Mouse (Mus musculus) E14TG2a.4 (cell line): Measurements from ENCODE around the gene Fbxl7.

Experiments
- H3K27me3 ChIP-seq: 2 replicates; pipeline ENCODE4 v1.6.1; 2014; ENCODE audit warnings: low read length, control low read depth; ENCODE audit not compliant: insufficient read depth
- H3K36me3 ChIP-seq: 2 replicates; pipeline ENCODE4 v1.6.1; 2014; ENCODE audit warnings: low read length, control low read depth; ENCODE audit not compliant: insufficient read depth
- H3K4me1 ChIP-seq: replicated peaks from 2 replicates; pipeline ENCODE4 v1.6.1; 2014; ENCODE audit warnings: low read depth, low read length, control low read depth
- H3K4me3 ChIP-seq: replicated peaks from 2 replicates; pipeline ENCODE4 v1.5.1; 2014; ENCODE audit warnings: mild to moderate bottlenecking, low read length
- H3K9me3 ChIP-seq: 2 replicates; pipeline ENCODE4 v1.6.1; 2014; ENCODE audit warnings: low read length, control low read depth
- CTCF ChIP-seq: conservative IDR thresholded peaks from 2 replicates; pipeline ENCODE4 v1.5.1; 2014; ENCODE audit warnings: low read length
- NANOG ChIP-seq: IDR thresholded peaks from 2 replicates; pipeline ENCODE4 v1.6.1; 2014; ENCODE audit warnings: borderline replicate concordance, low read length, mixed read lengths
- POU5F1 ChIP-seq: IDR thresholded peaks from 2 replicates; pipeline ENCODE4 v1.6.1; 2014; ENCODE audit warnings: low read length, borderline replicate concordance

Fbxl7 gene

GRCm38 (mm10) chr15:26704966-26705365 is 190.4 kb downstream of the Fbxl7 start:
- H3K36me3 ChIP-seq = no peaks in the 10 kb centered on the region
- H3K27me3 ChIP-seq = no peaks in the 10 kb centered on the region
- H3K4me1 ChIP-seq = no peaks in the 10 kb centered on the region
- no peaks in the 10 kb centered on the region for H3K9me3 ChIP-seq
- no peak for TF ChIP-seq POU5F1
- H3K4me3 ChIP-seq = no peak overlapping the region

- no peak for TF ChIP-seq NANOG
- TF ChIP-seq CTCF = no peak
- TF ChIP-seq POU5F1 = no peak
- no peaks in the 10 kb centered on the region for H3K27me3 ChIP-seq
- H3K36me3 ChIP-seq = no peaks in the 10 kb centered on the region
- H3K4me1 ChIP-seq = no peaks in the 10 kb centered on the region
- no peak overlapping the region for H3K4me3 ChIP-seq
- H3K9me3 ChIP-seq = no peaks in the 10 kb centered on the region
Measured at GRCm38 (mm10) chr15:26703156-26703840, 192.1 kb downstream of the Fbxl7 start.

- Histone ChIP-seq H3K4me3 (no peak overlapping the region), H3K36me3 (no peaks in the 10 kb centered on the region), H3K4me1 (no peaks in the 10 kb centered on the region), H3K27me3 (no peaks in the 10 kb centered on the region), H3K9me3 (no peaks in the 10 kb centered on the region)
- TF ChIP-seq NANOG = no peak
- no peak for TF ChIP-seq POU5F1
- no peak for TF ChIP-seq CTCF
Measured at GRCm38 (mm10) chr15:26701949-26702675, 193.3 kb downstream of the Fbxl7 start.

GRCm38 (mm10) chr15:26693075-26693474 is 202.3 kb downstream of the Fbxl7 start:
- H3K9me3 ChIP-seq = no peaks in the 10 kb centered on the region
- no peaks in the 10 kb centered on the region for H3K36me3 ChIP-seq
- no peaks in the 10 kb centered on the region for H3K4me1 ChIP-seq
- H3K27me3 ChIP-seq = no peaks in the 10 kb centered on the region
- H3K4me3 ChIP-seq = no peak overlapping the region
- TF ChIP-seq NANOG (no peak), POU5F1 (no peak), CTCF (no peak)

- no peaks in the 10 kb centered on the region for H3K36me3 ChIP-seq
- no peak overlapping the region for H3K4me3 ChIP-seq
- TF ChIP-seq CTCF (no peak), POU5F1 (no peak), NANOG (no peak)
- no peaks in the 10 kb centered on the region for H3K4me1 ChIP-seq
- H3K9me3 ChIP-seq = no peaks in the 10 kb centered on the region
- no peaks in the 10 kb centered on the region for H3K27me3 ChIP-seq
Measured at GRCm38 (mm10) chr15:26688472-26689104, 206.8 kb downstream of the Fbxl7 start.

GRCm38 (mm10) chr15:26687729-26688128 is 207.7 kb downstream of the Fbxl7 start:
- no peaks in the 10 kb centered on the region for H3K4me1 ChIP-seq
- H3K27me3 ChIP-seq = no peaks in the 10 kb centered on the region
- H3K36me3 ChIP-seq = no peaks in the 10 kb centered on the region
- TF ChIP-seq NANOG (no peak), CTCF (no peak), POU5F1 (no peak)
- H3K4me3 ChIP-seq = no peak overlapping the region
- H3K9me3 ChIP-seq = no peaks in the 10 kb centered on the region

- TF ChIP-seq POU5F1 (no peak), NANOG (no peak), CTCF (no peak)
- Histone ChIP-seq H3K27me3 (no peaks in the 10 kb centered on the region), H3K36me3 (no peaks in the 10 kb centered on the region), H3K9me3 (no peaks in the 10 kb centered on the region), H3K4me3 (no peak overlapping the region), H3K4me1 (no peaks in the 10 kb centered on the region)
Measured at GRCm38 (mm10) chr15:26682279-26682678, 213.1 kb downstream of the Fbxl7 start.

- H3K4me3 ChIP-seq = no peak overlapping the region
- no peaks in the 10 kb centered on the region for H3K4me1 ChIP-seq
- no peaks in the 10 kb centered on the region for H3K9me3 ChIP-seq
- TF ChIP-seq POU5F1 (no peak), CTCF (no peak), NANOG (no peak)
- no peaks in the 10 kb centered on the region for H3K36me3 ChIP-seq
- H3K27me3 ChIP-seq = no peaks in the 10 kb centered on the region
Measured at GRCm38 (mm10) chr15:26673239-26673859, 222.0 kb downstream of the Fbxl7 start.
